Mouse (Mus musculus) layer of hippocampus, postnatal 14 days (tissue): ENCODE measurements at regions not wholly inside any gene's neighbourhood (a gene's known extent, or its start where the extent isn't known, plus 50 kb on each side); places are given as distances from the start of the nearest gene placed in this dataset.

Experiments
- DNase-seq, 2 experiments: peaks; one replicate each; pipeline ENCODE4 v3.0.0; 2021 to 2022; ENCODE audit warnings: low spot score in 2 of 2, mixed read lengths in 1 of 2

DNA sequence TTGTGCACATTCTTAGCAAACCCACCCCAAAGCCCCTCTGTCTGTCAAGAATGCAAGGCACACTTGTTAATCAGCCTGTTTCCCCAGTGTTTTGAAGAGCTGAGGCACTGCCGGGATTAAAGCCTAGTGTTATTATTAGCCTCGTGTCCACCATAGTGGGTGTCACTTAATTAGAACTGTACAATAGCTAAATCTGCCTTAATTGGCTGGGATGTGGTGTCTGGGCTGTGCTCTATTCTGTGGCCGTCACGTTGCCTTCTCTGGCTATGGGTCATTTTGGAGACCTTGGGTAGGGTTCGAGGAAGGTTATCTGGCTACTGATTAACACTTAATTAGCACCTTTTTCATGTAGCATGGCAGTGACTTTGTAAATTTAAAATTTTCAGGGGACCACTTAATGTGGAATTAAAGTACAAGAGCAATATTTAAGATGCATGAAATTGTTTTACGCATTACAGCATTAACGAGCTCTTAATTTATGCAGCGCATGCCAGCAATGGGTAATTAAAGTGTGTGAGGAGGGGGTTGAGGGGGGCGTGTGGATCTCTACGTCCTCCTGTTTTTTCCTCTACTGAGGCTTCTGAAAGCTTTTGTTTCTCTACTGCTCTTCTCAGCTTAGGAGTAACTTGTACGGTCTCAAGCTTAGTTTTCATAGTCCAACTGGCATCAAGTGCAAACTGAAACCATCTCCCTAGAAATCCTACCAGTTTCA lies 124.5 kb upstream of the Atp6ap2 start:
- DNase-seq: no peak

DNA sequence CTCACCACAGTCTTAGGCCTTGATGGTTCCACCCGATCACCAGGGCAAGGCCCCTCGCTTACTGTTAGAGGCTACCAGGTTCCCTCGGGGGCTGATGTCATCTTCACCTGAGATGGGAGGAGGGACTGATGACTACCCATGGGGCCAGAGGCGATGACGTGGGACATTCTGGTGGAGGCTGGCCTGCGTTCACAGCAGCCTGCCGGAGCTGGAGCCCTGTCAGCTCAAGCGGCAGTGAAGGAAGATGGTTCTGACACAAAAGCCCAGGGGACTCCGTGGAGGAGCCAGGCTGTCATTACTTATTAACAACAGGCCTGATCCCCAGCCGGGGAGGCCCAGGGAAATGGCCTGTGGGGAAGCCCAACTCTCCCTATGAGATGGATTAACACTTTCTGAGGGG lies 121.3 kb upstream of the Atp6ap2 start:
- DNase-seq: no peak

DNA sequence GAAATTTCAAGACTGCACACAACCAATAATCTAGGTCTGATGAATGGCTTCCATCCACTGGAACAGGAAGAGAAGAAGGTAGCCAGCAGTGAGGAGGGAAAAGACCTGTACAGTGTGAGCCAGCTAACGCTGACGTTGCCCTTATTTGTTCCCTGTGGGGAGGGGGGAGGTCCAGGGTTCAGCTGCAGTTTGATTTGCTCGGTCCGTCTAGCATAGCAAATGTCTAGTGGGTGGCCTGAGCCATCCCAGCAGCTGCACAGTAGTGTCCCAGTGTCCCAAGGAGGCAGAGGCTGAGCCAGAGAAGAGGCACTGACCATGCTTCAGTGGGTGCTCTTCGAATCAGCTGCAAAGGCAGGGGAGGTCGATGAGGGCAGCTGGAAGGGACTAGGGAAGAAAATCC lies 120.7 kb upstream of the Atp6ap2 start:
- no peak for DNase-seq

DNA sequence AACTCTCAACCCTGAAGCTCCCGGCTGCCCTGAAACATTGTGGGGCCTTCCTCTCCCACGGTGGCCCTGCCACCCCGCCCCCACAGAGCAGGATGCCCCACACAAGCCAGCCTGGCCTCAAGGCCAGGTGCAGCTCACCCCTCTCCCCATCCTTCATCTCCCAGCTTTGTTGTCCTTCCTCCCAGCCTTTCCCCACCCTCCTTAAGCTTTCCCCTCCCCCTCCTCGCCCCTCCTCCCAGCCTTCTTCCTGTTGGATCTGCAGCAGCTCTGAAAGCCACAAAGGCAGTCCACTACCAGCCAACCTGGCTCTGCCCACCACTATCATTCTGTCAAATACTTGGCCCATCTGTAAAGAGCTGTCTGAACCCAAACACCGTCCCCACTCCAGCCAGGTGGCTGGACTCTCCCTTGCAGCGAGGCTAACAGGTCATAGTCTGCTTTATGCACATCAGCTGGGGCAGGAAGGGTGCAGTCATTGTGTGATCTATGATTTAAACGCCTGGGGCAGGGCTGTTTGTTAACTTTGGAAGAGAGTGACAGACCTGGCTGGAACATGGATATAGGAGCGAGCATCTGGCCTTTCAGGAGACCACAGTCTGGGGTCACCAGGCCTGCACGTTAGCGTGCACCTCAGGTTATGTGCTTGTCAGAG lies 119.9 kb upstream of the Atp6ap2 start:
- DNase-seq: no peak

DNA sequence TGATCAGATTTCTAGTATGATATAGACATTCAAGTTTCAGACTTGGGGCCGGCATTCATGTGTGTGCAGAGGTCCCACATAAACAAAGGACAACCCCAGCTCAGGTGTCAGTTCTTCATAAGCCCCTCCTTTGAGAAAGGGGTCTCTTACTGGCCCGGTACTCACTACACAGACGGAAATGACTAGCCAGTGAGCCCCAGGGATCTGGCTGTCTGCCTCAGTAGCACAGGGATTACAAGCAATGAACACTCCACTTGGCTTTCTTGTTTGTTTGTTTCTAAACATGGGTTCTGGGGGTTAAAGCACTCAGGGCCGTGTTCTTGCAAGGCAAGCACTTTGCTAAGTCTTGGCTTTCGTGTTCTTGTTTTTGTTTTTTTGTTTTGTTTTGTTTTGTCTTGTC lies 115.3 kb upstream of the Atp6ap2 start:
- DNase-seq: no peak

DNA sequence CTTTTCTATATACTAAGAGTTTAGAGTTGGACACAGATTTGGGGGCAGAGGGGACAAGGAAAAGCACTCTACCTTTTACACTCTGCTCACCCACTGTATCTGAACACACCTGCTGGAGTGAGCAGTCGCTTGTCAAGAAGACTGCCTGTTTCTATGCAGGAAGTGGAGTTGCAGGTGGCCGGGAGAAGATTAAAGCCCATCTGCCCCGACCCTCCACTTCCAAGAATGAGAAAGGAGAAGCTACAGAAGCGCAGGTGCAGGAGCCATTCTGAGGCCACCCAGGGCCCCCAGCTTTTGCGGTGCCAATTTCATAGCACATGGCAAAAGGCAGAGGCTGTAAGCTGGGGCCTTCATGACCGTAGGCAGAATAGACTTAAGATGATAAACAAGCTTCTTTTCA lies 108.4 kb upstream of the Atp6ap2 start:
- no peak for DNase-seq

DNA sequence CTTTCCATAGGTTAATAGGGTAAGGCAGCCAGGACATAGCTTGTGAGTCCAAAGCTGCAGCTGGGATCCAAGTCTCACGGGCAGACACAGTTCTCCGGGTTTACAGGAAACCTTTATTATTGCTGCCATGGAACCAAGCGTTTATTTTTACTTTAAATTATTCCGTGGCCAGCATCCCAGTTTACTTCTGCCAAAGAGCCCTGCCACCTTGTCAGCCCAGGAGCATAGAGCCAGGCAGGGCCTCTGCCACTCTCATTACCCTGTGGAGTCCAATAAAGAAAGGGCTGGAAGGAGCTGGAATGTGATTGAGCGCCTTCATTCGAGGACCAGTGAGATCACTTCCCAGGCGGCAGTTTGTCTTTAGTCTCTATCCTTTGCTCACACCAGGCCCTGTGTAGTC lies 96.6 kb upstream of the Atp6ap2 start:
- DNase-seq: no peak

DNA sequence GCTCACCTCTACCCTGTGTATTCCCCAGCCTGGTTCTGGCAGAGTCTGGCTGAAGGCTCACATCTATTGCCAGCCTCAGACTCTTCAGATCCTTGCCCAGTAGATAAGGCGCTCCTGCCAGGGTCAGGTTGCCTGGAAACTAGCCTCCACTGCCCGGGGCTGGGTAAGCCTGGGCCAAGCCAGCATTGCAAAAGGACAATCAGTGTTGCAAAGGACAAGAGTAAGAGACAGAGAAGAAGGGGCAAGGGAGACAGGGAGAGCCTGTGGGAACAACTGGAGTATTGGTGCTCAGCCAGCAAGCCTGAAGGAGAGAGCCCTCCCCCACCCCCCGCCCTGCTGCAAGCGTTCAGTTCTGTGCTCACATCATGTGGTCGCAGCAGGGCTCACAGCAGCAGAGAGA lies 94.4 kb upstream of the Atp6ap2 start:
- DNase-seq: no peak

DNA sequence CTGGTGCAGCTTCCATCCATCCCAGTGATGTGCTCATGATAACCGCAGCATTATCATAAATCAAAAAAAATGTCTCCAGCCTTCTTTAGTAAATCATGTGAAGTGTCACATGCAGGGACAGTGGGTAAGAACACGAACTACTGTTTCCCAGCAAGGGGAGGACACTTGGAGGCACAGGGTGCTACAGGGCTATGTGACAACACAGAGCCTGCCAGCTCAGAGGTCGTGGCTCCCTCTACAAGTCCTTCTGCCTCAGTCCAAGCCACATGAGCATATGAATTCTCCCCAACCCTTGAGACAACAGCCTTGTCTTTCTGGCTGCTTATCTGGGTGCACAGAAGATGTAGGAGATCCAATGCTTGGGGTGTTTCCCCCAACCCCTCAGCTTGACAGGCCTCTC lies 93.7 kb upstream of the Atp6ap2 start:
- no peak for DNase-seq

DNA sequence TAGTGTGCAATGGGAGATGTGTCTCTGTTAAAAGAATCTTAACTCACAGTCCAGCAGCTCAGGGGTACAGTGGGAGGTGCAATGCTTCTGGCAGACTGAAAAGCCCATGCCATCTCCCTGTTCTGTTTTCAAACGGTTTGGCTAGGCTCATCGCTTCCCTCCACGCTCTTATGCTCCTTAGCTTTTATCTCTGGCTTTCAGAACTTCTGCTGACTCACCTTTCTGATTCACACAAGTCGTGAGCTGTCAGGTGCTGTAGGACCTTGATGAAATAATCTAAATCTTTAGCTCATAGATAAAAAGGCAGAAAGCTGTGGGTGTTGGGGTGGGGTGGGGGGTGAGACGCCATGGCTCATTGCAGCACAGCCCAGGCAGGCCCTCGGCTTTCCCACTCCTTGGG lies 93.1 kb upstream of the Atp6ap2 start:
- no peak for DNase-seq

DNA sequence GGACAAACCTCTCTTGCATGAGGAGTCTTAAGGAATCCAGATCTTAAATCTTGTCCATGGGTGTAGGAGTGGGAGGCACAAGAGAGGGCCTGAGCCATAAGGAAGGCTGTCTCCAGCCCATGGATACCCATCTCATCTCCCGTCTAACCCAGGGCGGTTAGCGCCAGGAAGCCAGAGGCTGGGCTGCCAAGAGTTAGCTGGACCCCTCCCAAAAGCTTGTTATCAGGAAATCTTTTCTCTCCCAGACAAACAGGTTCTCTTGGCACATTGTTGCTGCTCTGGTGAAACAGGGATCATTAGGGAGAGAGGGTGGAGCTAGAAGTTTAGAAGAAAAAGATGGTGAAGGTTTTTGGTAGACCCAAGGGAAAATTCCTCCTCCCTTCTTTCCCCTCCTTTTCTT lies 87.0 kb upstream of the Atp6ap2 start:
- DNase-seq: no peak

DNA sequence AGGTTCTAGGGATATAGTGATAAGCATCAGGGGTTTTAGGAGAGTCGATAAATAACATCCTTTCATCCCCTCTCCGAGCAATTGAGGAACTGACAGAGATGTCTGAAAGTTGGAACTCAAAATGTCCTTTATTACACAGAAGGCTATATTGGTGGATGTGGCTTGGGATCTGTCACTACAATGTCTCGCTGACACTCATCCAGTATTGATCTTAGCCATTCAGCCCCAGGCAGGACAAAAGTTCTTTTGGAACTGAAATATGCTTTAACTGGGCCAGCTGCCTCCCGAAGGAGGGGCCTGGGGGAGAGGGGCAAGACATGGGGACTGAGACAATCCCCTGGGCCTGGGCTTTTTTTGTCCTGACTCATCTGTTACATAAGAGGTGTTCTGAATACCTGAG lies 85.2 kb upstream of the Atp6ap2 start:
- DNase-seq: no peak

DNA sequence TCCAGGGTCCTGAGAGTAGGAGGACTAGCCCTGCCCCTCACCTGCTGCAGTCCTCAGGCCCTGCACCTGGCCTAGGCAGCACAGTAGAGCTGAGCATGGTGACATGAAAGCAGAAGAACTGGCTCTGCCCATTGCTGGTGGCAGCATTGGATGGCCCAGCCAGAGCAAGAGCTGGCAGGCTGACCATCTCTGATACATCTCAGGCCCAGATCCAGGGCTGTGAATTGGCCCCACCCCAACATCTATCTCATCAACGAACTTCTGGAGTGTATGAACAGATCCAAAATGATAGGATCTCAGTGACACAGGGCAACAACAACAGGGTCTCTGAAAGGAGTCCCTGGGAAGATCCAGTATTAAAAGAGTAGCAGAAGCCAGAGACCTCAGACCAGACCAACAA lies 84.0 kb upstream of the Atp6ap2 start:
- no peak for DNase-seq

DNA sequence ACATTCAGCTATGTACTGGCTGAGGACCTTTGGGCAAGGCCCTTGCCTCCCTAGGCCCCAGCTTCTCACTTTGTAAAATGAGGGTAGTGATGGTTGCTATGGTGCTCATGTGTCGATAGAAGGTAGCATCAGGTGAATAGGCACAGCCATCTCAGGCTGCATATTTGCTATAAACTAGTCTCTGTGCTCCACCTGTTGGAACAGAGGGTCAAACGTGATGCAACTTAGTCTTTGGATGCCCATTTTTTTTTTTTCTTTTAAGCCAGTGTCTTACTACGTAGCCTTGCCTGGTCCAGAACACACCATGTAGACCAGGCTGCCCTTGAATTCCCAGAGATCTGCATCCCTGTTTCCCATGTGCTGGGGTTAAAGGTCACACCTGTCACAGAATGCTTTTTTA lies 76.5 kb upstream of the Atp6ap2 start:
- DNase-seq: no peak

DNA sequence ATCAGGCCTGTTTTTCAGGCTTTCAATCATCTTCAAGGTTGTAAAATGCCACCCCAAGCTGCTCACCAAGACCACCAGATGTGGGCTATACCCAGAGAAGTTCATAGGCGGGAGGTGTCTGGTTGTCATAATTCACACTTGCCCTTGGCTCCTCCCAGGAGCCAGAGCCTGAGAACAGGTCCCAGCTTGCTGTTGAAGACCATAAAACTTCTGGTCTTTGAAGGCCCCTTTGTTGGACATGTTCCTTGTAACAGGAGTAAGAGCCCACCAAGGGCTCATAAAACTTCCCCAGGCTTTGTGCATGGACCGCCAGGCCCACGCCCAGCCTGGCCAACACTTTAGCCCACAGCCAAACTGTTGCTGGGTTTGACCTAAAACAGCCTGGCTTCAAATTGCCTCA lies 62.6 kb upstream of the Atp6ap2 start:
- DNase-seq: no peak

DNA sequence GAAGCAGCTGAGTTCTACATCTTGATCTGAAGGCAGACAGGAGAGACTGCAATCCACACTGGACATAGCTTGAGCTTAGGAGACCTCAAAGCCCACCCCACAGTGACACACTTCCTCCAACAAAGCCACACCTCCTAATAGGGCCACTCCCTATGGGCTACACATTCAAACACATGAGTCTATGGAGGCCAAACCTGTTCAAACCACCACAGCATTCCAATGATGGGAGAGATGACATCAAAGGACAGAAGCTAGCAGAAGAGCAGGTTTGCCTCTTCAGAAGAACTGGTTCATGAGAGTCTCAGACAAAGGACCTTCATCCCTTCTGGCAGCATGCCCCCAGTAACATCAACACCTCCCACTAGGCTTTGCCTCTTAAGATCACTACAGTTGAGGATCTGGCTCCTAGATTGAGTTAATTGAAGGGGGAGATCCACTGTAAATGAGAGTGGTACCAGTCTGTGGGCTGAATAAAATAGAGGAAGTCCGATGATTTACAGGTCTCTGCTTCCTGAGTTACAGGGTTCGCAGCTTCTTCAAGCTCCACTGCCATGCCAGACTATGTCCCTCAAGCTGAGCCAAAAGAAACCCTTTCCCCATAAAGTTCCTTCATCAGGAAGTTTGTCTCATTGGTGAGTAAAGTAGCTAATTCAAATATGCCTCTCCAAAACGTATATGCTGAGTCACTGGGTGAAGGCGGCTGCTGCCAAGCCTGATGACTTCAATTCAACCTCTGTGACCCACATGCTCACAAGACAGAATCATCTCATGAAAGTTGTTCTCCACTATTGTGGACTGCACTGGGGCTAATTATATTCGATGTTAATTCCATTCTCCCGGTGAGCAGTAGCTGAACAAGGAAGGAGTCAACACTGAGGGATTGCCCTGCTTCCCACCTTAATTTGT lies 56.9 kb upstream of the Atp6ap2 start:
- DNase-seq: no peak
